Mouse (Mus musculus) small intestine, adult 2 months (tissue): Measurements from ENCODE around the gene Dcp1a.

Experiments
- CTCF ChIP-seq: fragments of 200-500 bp; IDR thresholded peaks from 2 replicates; pipeline ENCODE4 v1.5.1; 2012; ENCODE audit warnings: low read depth, mild to moderate bottlenecking, control low read depth, inconsistent platforms, low read length, moderate library complexity, mixed read lengths; ENCODE audit not compliant: insufficient replicate concordance, insufficient read length; ENCODE audit errors: extremely low read depth
- POLR2A ChIP-seq: fragments of 200-500 bp; IDR thresholded peaks from 2 replicates; pipeline ENCODE4 v1.6.1; 2012; ENCODE audit warnings: low read depth, mild to moderate bottlenecking, control low read depth, inconsistent platforms, low read length, moderate library complexity

GRCm38 (mm10) chr14:30568016-30568415 is 88.7 kb downstream of the Dcp1a start:
- TF ChIP-seq CTCF (no peak), POLR2A (no peak)
